Mouse (Mus musculus): ENCODE measurements at regions not wholly inside any gene's neighbourhood (a gene's known extent, or its start where the extent isn't known, plus 50 kb on each side); places are given as distances from the start of the nearest gene placed in this dataset.

DNA sequence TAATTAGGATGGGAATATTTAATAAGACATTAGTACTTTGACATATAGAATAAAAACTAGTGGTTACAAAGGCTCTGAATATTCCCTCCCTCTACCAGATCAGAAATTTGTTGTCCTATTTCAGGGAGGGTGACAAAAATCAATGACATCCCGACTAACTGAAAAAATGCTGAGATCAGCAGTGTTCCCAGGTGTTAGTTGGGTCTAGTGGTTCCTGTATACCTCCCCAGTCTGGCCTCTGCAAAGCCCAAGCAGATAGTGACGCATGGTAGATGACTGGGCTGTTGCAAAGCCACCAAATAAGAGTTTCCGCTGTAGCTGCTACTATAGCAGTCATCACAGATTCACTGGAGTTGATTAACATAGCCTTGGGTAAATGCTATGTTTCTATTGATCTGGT is 59.9 kb upstream of the Gm4791 start:
- DNase-seq, result no peak

DNA sequence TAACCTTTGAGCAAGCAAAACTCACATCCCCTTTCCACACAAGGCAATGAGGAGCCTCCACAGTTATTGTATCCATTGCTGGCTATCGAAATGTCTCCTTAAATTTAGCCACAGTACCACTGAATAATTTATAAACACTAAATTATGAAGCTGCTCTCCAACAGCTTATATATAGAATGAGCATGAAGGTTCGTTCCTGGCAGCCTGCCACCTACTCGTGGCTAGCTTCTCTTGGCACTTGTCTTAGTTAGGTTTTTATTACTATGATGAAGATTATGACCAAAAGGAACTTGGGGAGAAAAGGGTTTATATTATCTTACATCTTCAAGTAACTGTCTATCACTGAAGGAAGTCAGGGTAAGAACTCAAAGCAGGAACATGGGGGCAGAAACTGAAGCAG is 72.9 kb upstream of the Gm4791 start:
- no peak for DNase-seq

DNA sequence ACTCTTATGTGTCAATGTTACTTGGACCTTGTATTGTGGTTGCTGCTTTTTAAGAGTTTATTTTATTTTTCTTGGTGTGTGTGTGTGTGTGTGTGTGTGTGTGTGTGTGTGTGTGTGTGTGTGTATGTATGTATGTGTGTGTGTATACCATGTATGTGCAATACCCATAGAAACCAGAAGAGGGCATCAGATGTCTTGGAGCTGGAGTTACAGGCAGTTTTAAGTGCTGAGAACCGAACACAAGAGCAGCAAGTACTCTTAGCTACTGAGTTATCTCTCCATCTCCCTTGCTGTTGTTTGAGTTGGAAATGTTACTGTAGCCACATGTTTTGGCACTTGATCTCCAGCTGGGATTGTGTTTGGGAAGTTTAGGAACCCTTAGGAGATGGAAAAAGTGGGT is 78.5 kb upstream of the Gm4791 start:
- DNase-seq, result no peak

DNA sequence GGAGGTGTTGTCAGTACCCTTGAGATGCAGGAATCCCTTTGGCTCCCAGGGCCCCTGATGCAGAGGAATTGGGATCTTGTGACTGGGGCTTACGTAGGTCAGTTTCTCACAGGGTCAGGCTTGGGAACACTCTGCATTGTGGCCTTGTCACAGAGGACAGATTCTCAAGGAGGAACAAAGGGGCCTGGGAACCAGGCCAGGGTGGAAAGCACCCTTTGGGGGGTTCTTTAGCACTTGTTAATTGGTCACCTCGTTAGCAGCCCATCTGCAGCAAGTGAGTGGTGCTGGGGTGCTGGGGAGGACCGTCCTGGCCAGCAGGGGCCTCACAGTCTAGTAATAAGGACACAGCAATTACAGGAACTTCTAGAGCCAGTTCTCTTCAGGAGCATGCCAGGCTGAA is 85.3 kb upstream of the Gm4791 start:
- no peak for DNase-seq

DNA sequence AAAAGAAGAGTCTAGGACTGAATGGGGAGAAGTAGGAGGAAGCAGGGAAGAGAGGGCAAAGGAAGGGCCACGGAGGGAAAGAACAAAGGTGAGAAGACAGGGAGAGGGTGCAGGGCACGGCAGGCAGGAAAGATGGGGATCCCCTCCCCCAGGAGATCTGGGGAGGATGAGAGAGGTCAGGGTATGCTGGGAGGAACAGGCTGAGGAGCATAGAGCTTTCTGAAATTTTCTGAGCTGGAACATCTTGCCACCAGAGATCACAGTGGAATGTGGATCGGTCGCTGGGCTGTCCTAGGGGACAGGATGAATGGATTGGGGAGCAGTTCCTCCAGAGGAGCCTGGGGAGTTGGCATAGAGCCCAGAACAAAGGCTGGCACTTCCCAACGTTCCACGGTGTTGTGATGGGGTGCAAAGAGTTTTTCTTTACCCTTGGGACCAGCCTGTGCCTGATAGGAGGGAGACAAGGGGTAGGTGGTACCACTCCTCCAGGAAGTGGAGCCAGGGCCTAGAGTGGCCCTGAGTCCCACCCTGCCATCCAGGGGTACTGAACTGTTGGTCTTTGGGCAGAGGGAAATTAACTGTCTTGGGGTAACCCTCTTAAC is 89.0 kb upstream of the Gm4791 start:
- DNase-seq, result no peak

DNA sequence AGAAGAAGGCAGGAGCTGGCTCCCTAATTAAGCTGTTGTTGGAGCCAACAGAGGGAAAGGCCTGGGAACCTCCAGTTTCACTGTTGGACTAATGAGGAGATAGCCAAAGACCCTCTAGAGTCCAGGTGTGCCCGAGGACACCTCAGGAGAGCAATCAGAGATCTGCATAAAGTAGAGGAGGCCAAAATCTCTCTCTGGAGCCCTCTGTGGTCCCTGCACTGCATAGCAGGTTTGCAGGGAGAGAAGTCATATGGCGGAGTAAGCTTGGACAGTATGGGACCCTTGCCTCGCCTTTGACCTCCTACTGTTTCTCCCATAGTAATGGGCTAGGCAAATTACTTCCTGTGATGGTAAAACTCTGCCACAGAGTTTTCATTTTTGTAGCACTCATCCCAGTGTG is 93.5 kb upstream of the Gm4791 start:
- no peak for DNase-seq

DNA sequence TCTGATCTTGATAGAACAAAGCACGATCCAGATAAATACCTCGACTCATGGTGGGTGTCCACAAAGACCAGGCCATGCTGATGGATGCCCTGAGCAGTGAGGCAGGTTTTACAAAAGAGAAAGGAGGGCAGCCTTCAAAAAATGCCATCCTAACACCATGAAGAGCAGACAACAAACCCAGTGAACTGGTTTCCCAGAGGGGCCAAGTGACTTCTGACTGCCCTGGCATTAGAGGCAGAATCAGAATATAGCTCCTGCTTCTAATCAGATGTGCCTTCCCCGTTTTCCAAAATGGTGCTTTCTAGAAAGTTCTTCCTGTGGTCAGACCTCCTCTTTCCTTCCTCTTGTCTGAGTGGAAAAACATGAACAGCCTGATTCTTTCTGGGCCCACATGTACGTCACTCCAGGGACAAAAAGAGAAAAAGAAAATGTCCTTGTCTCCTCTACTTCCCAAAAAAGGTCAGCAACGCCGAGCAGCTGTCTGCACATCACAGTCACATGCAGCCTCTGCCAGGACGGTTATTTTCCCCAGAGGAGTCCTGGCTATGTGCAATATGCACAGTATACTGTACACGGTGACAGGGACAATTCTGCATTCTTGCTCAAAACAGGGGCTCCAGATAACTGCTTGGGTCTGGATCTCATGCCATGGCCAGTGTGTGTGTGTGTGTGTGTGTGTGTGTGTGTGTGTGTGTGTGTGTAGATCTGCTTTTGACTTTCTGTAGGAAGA is 94.9 kb upstream of the Gm4791 start:
- DNase-seq, result no peak

DNA sequence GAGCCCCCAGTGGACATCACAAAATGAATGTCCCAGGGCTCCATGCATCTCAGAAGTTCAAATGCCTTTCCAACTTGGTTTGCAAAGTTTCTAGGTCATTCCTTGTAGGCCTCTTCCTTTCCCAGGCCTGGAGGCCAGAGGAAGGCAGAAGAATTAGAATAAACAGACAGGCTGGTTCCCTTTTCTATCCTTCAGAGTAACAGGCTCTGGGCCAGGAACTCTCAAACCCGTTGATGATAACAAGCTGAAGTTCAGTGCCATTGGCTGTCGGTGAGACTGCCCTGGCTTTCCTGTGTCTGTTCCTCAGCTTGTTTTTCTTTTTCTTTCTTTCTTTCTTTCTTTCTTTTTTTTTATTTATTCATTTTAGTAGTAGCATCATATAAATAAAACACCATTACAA is 99.3 kb upstream of the Gm4791 start:
- DNase-seq, result no peak

DNA sequence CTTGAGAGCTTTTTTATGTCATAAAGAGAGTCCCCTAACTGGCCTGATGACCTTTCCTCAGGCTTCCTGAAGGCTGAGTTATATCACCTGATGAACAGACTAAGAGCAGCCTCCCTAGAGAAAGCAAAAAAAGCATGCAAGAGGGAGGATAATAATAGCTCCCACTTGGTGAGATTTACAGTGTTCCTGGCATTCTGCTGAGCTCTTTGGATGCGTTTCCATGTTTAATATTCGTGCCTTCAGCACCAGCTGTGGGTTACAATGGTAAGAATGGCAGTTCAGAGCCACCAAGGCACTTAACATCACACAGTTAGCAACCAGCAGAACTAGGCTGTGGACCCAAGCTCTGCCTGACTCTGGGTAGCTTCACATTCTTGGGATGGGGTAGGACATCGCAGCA is 100.4 kb upstream of the Gm4791 start:
- no peak for DNase-seq

DNA sequence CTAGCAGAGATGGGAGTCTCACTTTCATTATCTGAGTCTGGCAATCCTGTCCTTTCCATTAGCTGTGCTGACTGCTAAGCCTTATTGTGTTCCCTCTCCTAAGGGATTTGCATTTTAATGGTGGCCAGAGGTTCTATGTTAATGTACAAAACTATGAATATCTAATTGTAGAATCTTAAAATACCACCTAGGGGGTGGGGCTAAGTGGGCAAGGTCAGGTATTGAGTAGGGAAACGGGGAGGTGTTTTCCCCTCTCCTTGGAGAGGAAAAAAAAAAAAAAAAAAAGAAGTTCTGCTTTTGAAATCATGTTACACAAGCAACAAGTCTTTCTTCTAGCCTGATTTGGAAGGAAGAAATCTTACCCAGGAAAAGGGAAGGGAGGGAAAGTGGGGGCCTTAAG is 106.7 kb upstream of the Gm4791 start:
- DNase-seq, result no peak

DNA sequence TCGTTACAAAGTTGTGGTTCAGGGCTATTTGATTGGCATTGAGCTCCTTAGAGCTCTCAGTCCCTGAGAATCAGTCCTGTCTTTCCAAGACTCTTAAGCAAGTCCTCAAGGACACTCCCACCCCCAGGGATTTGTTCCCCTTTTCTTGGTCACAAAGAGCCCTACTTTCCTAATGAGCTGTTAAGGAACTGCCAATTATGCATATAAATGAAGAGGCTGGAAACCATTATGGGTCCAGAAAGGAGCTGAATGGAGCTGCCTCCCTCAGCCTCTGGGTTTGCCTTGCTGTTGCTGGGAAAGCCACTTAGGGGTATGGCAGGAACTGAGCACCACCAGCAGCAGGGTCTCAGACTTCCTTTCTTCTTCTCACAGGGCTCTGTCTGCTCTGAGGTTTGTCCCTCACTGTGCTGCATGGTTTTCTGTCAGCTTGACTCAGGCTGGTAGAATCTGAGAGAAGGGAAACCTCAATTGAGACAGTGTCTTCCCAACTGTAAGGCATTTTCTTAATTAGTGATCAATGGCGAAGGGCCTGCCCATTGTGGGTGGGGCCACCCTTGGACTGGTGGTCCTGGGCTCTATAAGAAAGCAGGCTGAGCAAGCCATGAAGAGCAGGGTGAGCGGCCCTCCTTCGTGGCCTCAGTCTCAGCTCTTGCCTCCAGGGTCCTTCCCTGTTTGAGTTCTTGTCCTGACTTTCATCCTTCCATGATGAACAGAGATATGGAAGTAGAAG is 108.4 kb upstream of the Gm4791 start:
- no peak for DNase-seq

DNA sequence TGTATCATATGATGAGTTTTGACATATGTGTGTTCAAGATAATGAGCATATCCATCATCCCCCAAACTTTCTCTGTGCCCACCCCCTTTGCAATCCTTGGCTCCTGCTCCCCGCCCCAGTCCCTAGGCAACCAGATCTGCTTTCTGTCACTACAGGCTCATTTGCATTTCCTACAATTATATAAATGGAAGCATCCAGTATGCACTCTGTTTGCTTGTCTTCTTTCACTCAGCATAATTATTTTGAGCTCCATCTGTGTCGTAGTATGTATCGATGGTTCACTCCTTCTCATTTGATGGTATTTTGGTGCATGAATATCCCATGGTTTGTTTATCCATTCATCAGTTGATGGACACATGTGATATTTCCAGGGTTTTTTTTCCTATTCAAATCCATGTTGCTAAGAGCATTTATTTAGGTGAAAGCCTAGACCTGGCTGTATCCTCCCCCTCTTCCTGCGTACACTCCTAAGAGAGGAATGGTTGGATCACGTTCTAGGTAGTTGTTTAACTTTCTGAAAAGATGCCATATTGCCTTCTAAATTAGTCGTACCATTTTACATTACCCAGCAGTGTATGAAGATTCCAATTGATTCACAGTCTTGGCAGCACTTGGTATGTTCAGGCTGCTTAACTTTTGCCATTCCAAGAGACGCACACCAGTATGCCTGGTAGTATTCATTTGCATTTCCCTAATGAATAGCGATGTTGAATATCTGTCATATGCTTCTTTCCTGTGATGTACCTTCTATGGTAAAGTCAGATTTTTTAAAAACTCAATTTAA is 127.1 kb upstream of the Gm4791 start:
- DNase-seq, result no peak

DNA sequence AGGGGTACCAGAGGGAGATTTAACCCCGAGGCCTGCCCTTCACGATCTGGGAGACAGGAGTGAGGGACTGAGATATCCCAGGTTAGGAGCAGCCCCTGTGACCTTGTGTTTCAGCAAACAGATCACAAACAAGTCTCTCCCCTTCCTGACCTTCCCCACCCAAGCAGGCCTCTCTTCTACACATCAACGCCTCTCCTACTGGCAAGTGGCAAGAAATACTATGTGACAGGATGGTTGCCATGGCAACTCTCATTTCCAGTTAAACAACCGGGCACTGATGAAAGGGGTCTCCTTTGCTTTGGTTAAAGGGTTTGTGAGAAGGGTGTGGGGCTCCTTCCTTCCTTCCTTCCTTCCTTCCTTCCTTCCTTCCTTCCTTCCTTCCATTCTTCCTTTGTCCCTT is 134.6 kb upstream of the Gm4791 start:
- no peak for DNase-seq

DNA sequence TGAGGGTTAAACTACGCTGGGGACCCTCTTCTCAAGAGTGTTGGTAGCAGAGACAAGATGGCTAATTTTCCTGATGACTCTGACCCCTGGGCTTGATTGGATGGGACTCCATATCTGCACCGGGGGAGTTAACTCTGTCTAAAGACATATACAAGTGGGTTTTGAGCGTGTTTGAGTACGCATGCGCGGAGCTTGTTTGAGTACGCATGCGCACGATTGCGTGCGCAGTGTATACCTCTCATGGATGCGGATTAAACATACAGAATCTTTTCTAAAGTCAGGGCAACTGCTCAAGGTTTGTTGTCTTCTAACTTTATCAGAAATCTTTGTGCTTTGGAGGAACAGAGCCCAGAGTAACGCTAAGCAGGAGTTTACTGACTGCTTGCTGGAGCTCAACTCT is 146.8 kb upstream of the Gm4791 start:
- no peak for DNase-seq

DNA sequence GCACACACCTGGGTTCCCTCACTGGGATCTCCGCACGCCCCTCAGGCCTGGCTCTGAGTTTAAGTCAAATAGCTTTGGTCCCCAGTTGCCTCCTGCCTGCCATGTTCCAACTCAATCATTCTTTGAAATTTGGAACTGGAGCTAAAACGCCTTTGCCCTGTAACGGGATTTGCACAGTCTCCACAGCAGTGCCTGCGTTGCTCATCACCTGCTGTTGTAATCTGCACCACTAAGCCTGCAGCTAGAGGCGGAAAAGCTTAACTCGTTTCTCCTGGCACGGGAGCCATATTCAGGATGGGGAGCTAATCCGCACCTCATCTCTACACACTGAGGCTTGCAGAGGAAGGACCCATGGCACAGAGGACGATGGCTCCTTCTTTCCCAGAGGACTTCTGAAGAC is 147.2 kb upstream of the Gm4791 start:
- DNase-seq, result no peak

DNA sequence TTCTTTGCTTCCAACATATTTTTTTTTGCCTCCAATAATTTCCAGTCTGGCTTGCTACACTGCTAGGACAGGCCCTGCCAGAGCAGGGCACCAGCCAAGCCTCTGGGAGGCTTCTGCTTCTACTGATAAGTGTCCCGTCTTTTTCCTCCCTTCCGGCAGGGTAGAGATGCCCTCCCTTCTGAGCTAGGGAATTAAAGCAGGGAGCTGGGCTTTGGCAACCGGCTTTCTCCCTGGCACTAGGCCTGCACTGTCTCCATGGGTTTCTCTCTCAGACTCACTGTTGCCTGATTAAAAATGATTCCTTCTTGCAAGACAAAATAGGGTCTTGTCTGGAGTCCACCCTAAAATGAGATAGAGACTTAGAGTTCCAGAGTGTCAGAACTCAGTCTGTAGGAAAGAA is 153.3 kb upstream of the Gm4791 start:
- no peak for DNase-seq

DNA sequence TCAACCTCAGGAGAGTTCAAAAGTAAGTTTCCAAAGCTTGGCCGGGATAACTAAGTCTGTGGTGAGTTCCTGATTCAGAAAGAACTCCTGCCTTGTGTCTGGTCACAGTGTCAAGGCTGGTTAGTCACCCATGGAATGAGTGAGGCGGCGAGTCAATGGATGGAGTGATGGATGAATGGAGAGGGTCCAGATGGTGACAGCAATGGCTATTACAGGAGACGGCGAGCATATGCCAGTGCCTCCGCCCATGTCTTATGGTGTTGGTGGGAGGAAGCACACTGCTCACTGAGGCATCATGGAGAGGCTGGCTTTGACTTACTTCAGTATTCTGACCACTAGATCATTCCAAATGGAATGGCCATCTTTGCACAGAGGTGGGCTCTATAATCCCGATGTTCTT is 154.8 kb upstream of the Gm4791 start:
- DNase-seq, result no peak

DNA sequence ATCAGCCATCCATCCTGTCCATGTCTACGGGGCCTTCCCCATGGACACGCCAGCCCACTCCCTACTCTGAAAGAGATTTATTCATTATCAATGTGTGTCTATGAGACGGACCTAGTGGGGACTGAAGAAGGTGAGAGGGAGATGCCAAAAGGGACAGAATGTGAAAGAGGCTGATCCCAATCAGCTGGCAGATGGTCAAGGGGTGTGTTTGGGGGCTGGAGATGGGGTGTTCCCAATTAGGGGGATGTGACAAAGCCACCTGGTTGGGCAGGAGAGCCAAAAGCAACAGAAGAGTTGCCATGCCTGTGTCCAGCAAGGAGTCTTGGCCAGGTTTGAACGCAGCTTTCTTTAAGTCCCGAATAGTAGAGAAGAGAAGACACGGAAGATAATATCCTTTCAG is 157.0 kb upstream of the Gm4791 start:
- DNase-seq, result no peak

DNA sequence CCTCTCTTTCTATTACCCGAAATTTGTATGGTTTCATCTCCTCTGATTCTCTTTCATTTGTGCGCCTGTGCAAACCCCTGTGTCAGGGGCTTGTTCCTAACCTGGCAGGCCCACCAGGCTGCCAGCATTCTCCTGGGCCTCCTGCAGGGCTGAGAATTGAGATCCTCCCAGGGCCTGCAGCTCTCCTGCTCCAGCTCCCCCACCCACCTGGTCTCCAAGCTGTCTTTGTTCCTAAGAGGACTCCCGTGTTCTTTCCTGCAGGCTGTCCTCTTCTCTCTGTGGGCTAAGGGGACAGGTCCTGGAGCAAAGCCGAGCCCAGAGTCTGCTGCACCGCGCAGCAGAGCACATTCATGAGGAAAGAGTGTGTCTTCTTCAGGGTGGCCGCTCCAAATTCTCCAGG is 163.3 kb upstream of the Gm4791 start:
- DNase-seq, result no peak

DNA sequence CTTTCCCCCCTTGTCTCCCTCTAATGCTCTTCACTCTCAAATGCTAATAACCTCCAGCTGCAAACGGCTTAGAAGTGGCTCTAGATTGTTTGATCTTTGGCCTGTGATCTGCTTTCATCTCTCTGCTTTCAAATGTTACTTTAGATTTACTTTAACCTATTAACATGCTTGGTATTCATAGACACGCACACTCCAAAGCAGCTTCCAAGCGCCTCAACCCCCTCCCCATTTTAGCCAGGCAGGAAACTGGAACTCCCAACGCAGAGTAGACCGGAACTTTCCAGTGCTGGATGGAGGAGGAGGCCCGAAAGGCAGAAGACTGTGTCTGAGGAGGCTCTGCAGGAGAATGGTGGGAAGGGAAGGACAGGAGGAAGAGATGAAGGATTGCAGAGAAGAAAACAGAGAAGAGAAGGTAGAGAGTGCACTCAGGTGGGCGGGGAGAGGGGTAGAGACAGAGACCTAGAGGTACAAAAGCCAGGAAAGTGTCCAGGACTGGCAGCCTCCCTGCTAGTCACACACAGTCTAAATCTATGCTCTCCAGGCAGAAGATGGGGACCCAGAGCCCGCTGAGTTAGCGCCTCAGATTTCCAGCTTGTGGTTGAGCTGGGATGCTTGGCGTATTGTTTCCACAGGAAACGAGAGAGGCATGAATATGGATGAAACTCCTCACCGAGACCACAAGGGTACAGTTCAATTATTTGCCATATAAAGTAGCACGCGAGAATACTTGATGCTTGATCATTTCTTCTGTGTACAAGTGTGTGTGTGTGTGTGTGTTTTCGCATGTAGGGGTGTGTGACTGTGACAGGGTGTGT is 167.6 kb upstream of the Gm4791 start:
- DNase-seq, result no peak

DNA sequence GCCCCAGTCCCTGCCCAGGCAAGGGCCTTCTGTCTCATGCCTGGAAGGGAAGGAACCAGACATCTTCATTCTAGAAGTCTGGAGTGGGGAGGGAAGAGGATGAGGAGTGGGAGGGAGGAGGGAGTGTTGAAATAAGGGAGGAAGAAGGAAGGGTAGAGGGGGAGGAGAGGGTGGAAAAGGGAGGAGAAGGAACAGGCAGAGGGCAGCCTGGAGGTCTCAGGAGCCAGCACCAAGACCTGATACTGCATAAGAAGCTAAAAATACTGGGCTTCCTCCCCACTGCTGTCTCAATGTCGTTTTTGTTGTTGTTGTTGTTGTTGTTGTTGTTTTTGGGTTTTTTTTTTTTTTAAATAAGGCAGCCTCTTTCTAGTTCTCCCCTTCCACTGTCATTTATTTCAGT is 168.2 kb upstream of the Gm4791 start:
- no peak for DNase-seq

DNA sequence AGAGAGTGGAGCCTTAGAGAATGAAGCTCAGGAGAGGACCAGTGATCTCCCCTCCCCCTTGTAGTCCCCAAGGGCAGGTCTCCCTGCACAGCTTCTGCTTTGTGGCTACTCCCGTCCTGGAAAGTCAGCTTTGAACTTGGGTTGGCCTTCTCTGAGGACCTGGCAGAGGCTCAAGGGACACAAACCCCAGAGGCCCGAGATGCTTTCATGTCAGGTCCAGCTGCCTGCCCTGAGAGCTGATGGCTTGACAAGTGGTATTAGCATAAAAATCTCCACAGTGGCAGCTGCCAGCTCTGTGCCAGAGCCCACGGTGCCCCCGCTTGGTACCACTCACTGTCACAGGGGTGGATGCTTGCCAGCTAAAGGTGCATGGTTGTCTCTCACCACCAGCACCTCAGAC is 173.8 kb upstream of the Gm4791 start:
- no peak for DNase-seq

DNA sequence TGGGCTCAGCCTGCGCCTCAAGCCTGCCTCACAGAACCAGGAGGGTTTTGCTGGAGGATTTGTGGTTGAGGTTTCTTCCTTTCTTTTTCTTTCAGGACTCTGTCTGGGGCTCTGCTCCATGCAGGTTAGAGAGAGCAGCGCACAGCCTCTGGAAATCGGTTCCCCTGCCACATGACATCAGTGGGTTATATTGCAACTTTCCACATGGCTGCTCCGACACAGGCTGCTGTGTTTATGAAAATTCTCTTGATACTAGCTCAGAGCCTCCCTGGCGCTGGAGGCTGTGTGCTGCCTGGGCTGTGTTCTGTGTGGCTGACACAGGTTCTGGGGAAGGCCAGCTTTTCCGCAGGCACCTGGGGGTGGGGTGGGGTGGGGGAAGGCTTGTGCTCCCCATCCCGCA is 178.7 kb upstream of the Gm4791 start:
- DNase-seq, result no peak
